Mouse (Mus musculus) kidney, adult 9 months (tissue): ENCODE data around the gene Kcnk12.

Source experiments
- DNase-seq: peaks from one replicate; pipeline ENCODE4 v3.0.0; 2022

The Kcnk12 gene

GRCm38 (mm10) chr17:87784911-87785310, 12.9 kb downstream of the Kcnk12 start:
- no peak for DNase-seq

GRCm38 (mm10) chr17:87784141-87784831, 13.5 kb downstream of the Kcnk12 start:
- DNase-seq, result no peak

GRCm38 (mm10) chr17:87781244-87781643, 16.6 kb downstream of the Kcnk12 start:
- DNase-seq, result no peak

- no peak for DNase-seq
Measured at GRCm38 (mm10) chr17:87780164-87780563, 17.6 kb downstream of the Kcnk12 start.

GRCm38 (mm10) chr17:87774982-87775381, 22.8 kb downstream of the Kcnk12 start:
- DNase-seq, result no peak

- DNase-seq, result no peak
Measured at GRCm38 (mm10) chr17:87773175-87773574, 24.6 kb downstream of the Kcnk12 start.

GRCm38 (mm10) chr17:87770766-87771165, 27.0 kb downstream of the Kcnk12 start:
- no peak for DNase-seq

- no peak for DNase-seq
Measured at GRCm38 (mm10) chr17:87766888-87767287, 30.9 kb downstream of the Kcnk12 start.

- DNase-seq, result no peak
Measured at GRCm38 (mm10) chr17:87765031-87765430, 32.8 kb downstream of the Kcnk12 start.

- no peak for DNase-seq
Measured at GRCm38 (mm10) chr17:87763146-87763545, 34.6 kb downstream of the Kcnk12 start.

- no peak for DNase-seq
Measured at GRCm38 (mm10) chr17:87760315-87760714, 37.5 kb downstream of the Kcnk12 start.

- peak; percentile 5 for DNase-seq
Measured at GRCm38 (mm10) chr17:87745926-87746888, 51.6 kb downstream of the Kcnk12 start.

GRCm38 (mm10) chr17:87744985-87745925, 52.5 kb downstream of the Kcnk12 start:
- DNase-seq, result no peak

- no peak for DNase-seq
Measured at GRCm38 (mm10) chr17:87739835-87740234, 58.0 kb downstream of the Kcnk12 start.

- no peak for DNase-seq
Measured at GRCm38 (mm10) chr17:87737144-87737543, 60.6 kb downstream of the Kcnk12 start.

GRCm38 (mm10) chr17:87734471-87734870, 63.3 kb downstream of the Kcnk12 start:
- DNase-seq, result no peak

GRCm38 (mm10) chr17:87731962-87732361, 65.8 kb downstream of the Kcnk12 start:
- no peak for DNase-seq

- no peak for DNase-seq
Measured at GRCm38 (mm10) chr17:87726489-87727356, 71.1 kb downstream of the Kcnk12 start.

- no peak for DNase-seq
Measured at GRCm38 (mm10) chr17:87724727-87725126, 73.1 kb downstream of the Kcnk12 start.

- no peak for DNase-seq
Measured at GRCm38 (mm10) chr17:87700101-87700500, 97.7 kb downstream of the Kcnk12 start.

GRCm38 (mm10) chr17:87698996-87699765, 98.6 kb downstream of the Kcnk12 start:
- no peak for DNase-seq
